Mouse (Mus musculus): ENCODE measurements around the gene Ccr6. TPM values are rescaled to one million over a fixed set of nuclear protein-coding genes. Genes with fewer than 3 reads are reported as not detected.

The Ccr6 gene
- polyA plus RNA-seq, 1 experiment from 2014 or later = not detected

- Histone ChIP-seq H3K27ac (no peak overlapping the region), H3K4me3 (no peak overlapping the region), H3K9me3 (no peaks in the 10 kb centered on the region), H3K4me1 (replicated peaks) (no peaks in the 10 kb centered on the region), H3K36me3 (no peaks in the 10 kb centered on the region), H3K27me3 (ENCODE audit: insufficient read depth, poor library complexity, severe bottlenecking) (no peaks in the 10 kb centered on the region)
- WGBS = 88% methylated on average over 1 of the region's 1 CpGs
- DNase-seq (ENCODE audit: low spot score) = no peak
Observed at GRCm38 (mm10) chr17:8214369-8214768, 21.5 kb upstream of the Ccr6 start.

DNA sequence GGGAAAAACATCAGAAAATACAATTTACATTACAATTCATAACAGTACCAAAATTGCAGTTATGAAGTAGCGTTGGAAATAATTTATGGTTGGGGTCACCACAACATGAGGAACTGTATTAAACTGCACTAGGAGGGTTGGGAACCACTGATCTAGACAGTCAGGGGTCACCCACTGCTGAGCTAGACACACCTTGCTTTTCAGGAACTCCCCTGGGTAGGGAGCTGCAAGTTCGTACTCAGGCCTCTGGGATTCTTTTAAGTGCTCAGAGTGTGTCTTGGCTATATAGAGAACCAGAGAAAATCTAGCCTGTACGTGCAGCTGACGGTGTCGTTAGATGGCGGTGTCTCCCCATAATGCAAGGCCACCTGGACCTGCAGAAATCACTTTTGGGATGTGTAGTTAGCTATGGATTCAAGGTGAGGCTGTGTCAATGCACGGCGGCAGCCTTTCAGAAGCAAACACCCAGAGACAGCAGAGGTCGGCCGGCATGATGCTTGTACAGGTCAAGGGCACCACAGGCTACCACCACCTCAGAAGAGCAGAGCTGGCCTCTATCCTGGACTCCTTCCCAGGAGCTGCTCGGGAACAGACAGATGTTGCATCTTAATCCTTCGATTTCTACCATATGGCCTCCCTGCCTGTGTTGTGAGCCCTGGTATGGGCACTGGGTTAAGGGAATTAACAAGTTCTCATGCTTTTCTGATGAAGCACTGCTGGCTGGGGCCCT is 20.7 kb upstream of the Ccr6 start:
- Histone ChIP-seq H3K27me3 (ENCODE audit: insufficient read depth, poor library complexity, severe bottlenecking) (no peaks in the 10 kb centered on the region), H3K36me3 (no peaks in the 10 kb centered on the region), H3K4me1 (replicated peaks) (no peaks in the 10 kb centered on the region), H3K4me3 (no peak overlapping the region), H3K27ac (no peak overlapping the region), H3K9me3 (no peaks in the 10 kb centered on the region)
- DNase-seq (ENCODE audit: low spot score) = no peak
- 91% methylated on average over 12 of the region's 12 CpGs for WGBS

- 93% methylated on average over 10 of the region's 10 CpGs for WGBS
- H3K27ac ChIP-seq = no peak overlapping the region
- DNase-seq (ENCODE audit: low spot score) = no peak
Observed at GRCm38 (mm10) chr17:8223225-8223624, 12.6 kb upstream of the Ccr6 start.

DNA sequence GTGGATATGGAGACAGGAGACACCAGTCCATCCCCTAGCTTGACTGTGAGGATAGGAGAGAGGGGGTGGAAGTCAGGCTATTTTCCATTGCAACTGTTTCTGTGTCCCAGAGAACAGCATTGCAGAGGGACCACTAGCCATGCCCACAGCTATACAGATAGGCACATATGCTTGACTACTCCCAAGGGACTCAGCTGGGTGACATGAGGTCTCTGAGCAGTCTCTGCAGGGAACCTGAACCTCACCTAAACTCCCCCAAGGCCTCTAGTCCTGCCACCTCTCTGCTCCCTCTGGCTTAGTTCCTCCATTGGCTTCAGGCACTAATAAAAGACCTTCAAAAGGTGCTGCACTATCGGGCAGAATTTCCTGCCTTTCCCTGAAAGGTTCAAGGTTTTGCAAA is 11.8 kb upstream of the Ccr6 start:
- 81% methylated on average over 1 of the region's 1 CpGs for WGBS
- Histone ChIP-seq H3K36me3 (no peaks in the 10 kb centered on the region), H3K4me3 (no peak overlapping the region), H3K4me1 (replicated peaks) (peaks cover 7% of the 10 kb centered on the region), H3K27ac (no peak overlapping the region), H3K9me3 (no peaks in the 10 kb centered on the region), H3K27me3 (ENCODE audit: insufficient read depth, poor library complexity, severe bottlenecking) (no peaks in the 10 kb centered on the region)
- DNase-seq (ENCODE audit: low spot score) = no peak

More at GRCm38 (mm10) chr17:8223225-8223624, 12.6 kb upstream of the Ccr6 start:
- H3K9me3 ChIP-seq = no peaks in the 10 kb centered on the region
- no peaks in the 10 kb centered on the region for H3K4me1 ChIP-seq (replicated peaks)
- H3K36me3 ChIP-seq = no peaks in the 10 kb centered on the region
- H3K4me3 ChIP-seq = no peak overlapping the region
- H3K27me3 ChIP-seq (ENCODE audit: insufficient read depth, poor library complexity, severe bottlenecking) = no peaks in the 10 kb centered on the region

GRCm38 (mm10) chr17:8225166-8225565 is 10.7 kb upstream of the Ccr6 start:
- Histone ChIP-seq H3K4me1 (replicated peaks) (peaks cover 7% of the 10 kb centered on the region), H3K4me3 (no peak overlapping the region)
- WGBS = 86% methylated on average over 2 of the region's 2 CpGs

GRCm38 (mm10) chr17:8225746-8226145 is 10.1 kb upstream of the Ccr6 start:
- Histone ChIP-seq H3K4me1 (replicated peaks) (peaks cover 7% of the 10 kb centered on the region), H3K9me3 (no peaks in the 10 kb centered on the region), H3K27ac (no peak overlapping the region), H3K36me3 (no peaks in the 10 kb centered on the region), H3K27me3 (ENCODE audit: insufficient read depth, poor library complexity, severe bottlenecking) (no peaks in the 10 kb centered on the region), H3K4me3 (no peak overlapping the region)
- DNase-seq (ENCODE audit: low spot score) = no peak
- 85% methylated on average over 4 of the region's 4 CpGs for WGBS

More at GRCm38 (mm10) chr17:8225166-8225565, 10.7 kb upstream of the Ccr6 start:
- no peak for DNase-seq (ENCODE audit: low spot score)
- Histone ChIP-seq H3K27ac (no peak overlapping the region), H3K27me3 (ENCODE audit: insufficient read depth, poor library complexity, severe bottlenecking) (no peaks in the 10 kb centered on the region), H3K9me3 (no peaks in the 10 kb centered on the region), H3K36me3 (no peaks in the 10 kb centered on the region)

- WGBS = 30% methylated on average over 9 of the region's 9 CpGs
- no peaks in the 10 kb centered on the region for H3K27me3 ChIP-seq (ENCODE audit: insufficient read depth, poor library complexity, severe bottlenecking)
- H3K9me3 ChIP-seq = no peaks in the 10 kb centered on the region
- H3K4me3 ChIP-seq = no peak overlapping the region
- no peaks in the 10 kb centered on the region for H3K36me3 ChIP-seq
- H3K27ac ChIP-seq = no peak overlapping the region
- peaks cover 7% of the 10 kb centered on the region for H3K4me1 ChIP-seq (replicated peaks)
- no peak for DNase-seq (ENCODE audit: low spot score)
Observed at GRCm38 (mm10) chr17:8228622-8229021, 7.2 kb upstream of the Ccr6 start.

GRCm38 (mm10) chr17:8229607-8230006 is 6.2 kb upstream of the Ccr6 start:
- H3K27ac ChIP-seq = no peak overlapping the region
- DNase-seq (ENCODE audit: low spot score) = no peak
- no peaks in the 10 kb centered on the region for H3K9me3 ChIP-seq
- no peak overlapping the region for H3K4me3 ChIP-seq
- no peaks in the 10 kb centered on the region for H3K36me3 ChIP-seq
- no peaks in the 10 kb centered on the region for H3K27me3 ChIP-seq (ENCODE audit: insufficient read depth, poor library complexity, severe bottlenecking)
- 90% methylated on average over 3 of the region's 3 CpGs for WGBS
- H3K4me1 ChIP-seq (replicated peaks) = peaks cover 7% of the 10 kb centered on the region

DNA sequence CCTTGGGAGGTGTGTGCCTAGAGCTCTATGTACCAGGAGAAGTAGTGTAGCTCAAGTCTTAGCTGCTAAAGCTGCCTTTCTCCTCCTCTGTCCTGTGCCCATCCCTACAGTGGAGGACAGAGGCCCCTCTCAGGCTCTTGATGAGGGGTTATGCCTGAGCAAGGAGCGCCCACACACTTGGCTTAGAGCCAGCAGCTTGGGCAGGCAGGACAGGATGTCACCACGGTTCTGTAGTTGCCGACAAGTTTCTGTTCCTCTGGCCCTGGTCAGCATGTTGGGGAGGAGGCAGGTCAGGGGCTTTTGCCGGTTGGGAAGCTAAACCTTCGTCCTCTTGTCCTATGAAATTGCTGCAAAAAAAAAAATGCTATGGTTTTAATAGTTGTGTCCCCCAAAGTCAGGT is 3.8 kb upstream of the Ccr6 start:
- 79% methylated on average over 5 of the region's 5 CpGs for WGBS
- DNase-seq (ENCODE audit: low spot score) = no peak

DNA sequence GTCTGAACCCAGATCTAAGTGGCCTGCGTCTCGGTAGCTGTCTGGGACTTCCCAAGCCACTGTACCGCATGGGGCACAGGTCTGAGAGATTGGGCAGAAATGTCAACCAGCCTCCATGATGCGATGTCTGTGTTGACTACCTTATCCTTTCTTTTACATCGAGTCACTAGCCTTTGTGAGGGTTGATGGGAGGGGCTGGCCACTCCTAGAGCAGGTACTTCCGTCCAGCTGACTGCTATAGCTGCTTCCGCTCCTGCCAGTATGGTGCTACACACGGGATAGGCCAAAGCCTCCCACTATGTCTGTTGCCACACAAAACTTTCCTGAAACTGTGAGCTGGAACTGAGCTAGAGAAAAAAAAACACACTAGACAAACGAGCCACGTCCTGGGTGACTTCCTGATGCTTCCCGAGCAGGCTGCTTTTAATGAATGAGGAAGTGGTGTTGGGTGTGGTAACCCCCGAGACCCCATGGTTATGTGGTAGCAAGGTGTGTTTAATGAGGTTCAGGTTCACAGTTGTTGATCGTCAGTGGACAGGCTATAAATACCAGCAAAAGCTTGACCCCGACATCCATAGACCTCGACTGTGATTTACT is 2.1 kb upstream of the Ccr6 start:
- no peaks in the 10 kb centered on the region for H3K27me3 ChIP-seq (ENCODE audit: insufficient read depth, poor library complexity, severe bottlenecking)
- DNase-seq (ENCODE audit: low spot score) = no peak
- no peak overlapping the region for H3K27ac ChIP-seq
- WGBS = 84% methylated on average over 15 of the region's 15 CpGs
- H3K4me3 ChIP-seq = no peak overlapping the region
- peaks cover 2% of the 10 kb centered on the region for H3K4me1 ChIP-seq (replicated peaks)
- H3K9me3 ChIP-seq = no peaks in the 10 kb centered on the region
- H3K36me3 ChIP-seq = no peaks in the 10 kb centered on the region

More for the DNA sequence above, 3.8 kb upstream of the Ccr6 start:
- Histone ChIP-seq H3K4me1 (replicated peaks) (peaks cover 7% of the 10 kb centered on the region), H3K27ac (no peak overlapping the region), H3K36me3 (no peaks in the 10 kb centered on the region), H3K9me3 (no peaks in the 10 kb centered on the region), H3K27me3 (ENCODE audit: insufficient read depth, poor library complexity, severe bottlenecking) (no peaks in the 10 kb centered on the region), H3K4me3 (no peak overlapping the region)

DNA sequence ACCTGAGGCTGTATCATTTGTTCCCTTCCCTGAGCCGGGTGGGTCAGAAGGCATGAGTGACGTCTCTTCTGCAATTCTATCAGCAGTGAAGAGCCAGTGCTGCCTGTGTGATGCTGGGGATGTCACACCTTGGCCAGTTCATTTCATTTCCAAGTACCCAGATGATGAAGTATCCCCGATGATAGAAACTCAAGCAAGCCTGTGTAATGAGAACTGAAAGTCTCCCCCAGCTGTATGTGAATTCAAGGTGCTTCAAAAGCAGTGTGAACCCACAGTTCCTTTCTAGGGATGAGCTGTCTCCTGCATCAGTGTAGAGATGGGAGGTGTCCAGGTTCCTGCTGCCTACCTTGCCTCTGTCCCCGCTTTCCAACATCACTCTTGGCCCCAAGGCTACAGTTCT is 1.3 kb upstream of the Ccr6 start:
- Histone ChIP-seq H3K27me3 (ENCODE audit: insufficient read depth, poor library complexity, severe bottlenecking) (no peaks in the 10 kb centered on the region), H3K36me3 (no peaks in the 10 kb centered on the region), H3K27ac (no peak overlapping the region), H3K4me1 (replicated peaks) (no peaks in the 10 kb centered on the region), H3K9me3 (no peaks in the 10 kb centered on the region), H3K4me3 (no peak overlapping the region)
- no peak for DNase-seq (ENCODE audit: low spot score)
- 87% methylated on average over 4 of the region's 4 CpGs for WGBS

- H3K4me3 ChIP-seq = no peak overlapping the region
Observed at GRCm38 (mm10) chr17:8238012-8238710, 2.3 kb downstream of the Ccr6 start.

GRCm38 (mm10) chr17:8239561-8239960 is 3.7 kb downstream of the Ccr6 start:
- Histone ChIP-seq H3K36me3 (no peaks in the 10 kb centered on the region), H3K27me3 (ENCODE audit: insufficient read depth, poor library complexity, severe bottlenecking) (no peaks in the 10 kb centered on the region), H3K27ac (no peak overlapping the region), H3K4me3 (no peak overlapping the region), H3K4me1 (replicated peaks) (0 out of 2 replicates have a peak, but pooled peaks cover 2% of the 10 kb centered on the region), H3K9me3 (no peaks in the 10 kb centered on the region)
- 76% methylated on average over 3 of the region's 3 CpGs for WGBS
- DNase-seq (ENCODE audit: low spot score) = no peak

More at GRCm38 (mm10) chr17:8238012-8238710, 2.3 kb downstream of the Ccr6 start:
- H3K9me3 ChIP-seq = no peaks in the 10 kb centered on the region
- no peaks in the 10 kb centered on the region for H3K36me3 ChIP-seq
- no peaks in the 10 kb centered on the region for H3K27me3 ChIP-seq (ENCODE audit: insufficient read depth, poor library complexity, severe bottlenecking)
- H3K27ac ChIP-seq = no peak overlapping the region
- 85% methylated on average over 15 of the region's 15 CpGs for WGBS
- DNase-seq (ENCODE audit: low spot score) = no peak
- 0 out of 2 replicates have a peak, but pooled peaks cover 2% of the 10 kb centered on the region for H3K4me1 ChIP-seq (replicated peaks)

Measured in hindbrain, embryonic 10.5 days (tissue).